Mouse (Mus musculus): ENCODE results near the gene Plgrkt.
"Not testable (repeated sequence)": the region's sequence is repeated elsewhere in the genome, so short reads cannot be mapped to it uniquely, and the experiment has no call there.

The Plgrkt gene

DNA sequence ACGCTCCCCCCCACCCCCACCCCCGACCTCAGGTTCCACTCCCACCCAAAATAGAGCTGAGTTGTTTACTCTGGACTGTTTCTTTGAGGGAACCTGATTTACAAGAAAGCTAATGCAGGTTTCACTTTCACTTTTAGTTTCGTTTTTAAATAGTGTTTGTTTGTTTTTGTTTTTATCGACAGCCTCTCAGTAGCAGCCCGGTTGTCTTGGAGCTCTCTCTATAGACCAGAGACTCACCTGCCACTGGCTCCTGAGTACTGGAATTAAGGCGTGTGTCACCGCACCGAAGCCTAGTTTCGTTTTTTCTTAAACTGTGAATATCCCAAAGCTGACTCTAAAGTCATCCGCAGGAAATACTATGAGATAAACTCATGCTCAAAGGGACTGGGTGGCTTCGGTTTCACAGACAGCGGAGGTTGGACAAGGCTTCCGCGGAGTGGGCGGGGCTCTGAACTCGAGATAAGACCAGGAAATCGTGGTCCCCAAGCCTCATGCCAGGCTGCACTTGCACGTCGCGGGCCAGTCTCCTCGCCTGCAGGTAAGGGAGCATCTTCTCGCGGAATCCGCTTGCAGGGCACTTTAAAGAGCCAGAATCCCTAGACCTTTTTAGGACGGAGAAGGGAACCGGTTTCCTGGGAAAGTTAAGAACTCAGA is at the start of gene Plgrkt, which contains the start of gene Cd274:
Gene Plgrkt (minus strand): TSS at position 422 of the 654 bp plus-strand sequence.
Gene Cd274 (plus strand): TSS at position 487 of the 654 bp plus-strand sequence.
- peak; percentile 43 for DNase-seq (ENCODE audit: extremely low spot score, low spot score)

DNA sequence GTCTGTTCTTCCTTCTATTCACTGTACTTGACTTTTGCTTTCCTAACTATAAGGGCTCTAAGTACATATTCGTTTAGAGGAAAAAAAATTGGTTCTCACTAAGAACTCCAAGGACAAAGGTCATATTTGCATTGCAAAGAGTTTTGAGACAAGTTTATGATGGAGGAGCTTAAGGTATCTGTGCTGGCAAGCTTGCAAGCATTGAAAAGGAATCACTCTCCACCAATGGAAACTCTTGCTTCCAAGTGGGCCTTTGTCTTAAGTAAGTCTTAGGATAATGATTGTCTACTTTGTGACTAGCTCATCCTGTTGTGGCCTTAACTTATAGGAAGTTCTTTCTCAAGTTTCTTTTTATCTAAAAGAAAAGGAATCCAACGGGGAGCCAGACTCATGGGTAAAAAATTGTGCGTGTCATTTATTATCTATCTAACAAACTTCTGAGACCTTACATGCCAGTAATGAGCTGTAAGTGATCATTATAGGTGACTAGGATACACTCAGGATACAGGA is 49.3 kb upstream of the Plgrkt start:
- no peak for DNase-seq (ENCODE audit: extremely low spot score, low spot score)

DNA sequence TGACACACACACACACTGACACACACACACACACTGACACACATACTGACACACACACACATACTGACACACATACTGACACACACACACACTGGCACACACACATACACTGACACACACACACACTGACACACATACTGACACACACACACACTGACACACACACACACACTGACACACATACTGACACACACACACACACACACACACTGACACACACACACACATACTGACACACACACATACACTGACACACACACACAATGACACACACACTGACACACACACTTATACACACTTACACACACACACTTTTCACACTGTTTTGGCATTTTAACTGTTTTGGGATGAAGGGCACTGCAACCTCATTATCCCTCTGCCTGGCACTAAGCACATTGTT is 47.7 kb upstream of the Plgrkt start:
- not testable (repeated sequence) for DNase-seq (ENCODE audit: extremely low spot score, low spot score)

DNA sequence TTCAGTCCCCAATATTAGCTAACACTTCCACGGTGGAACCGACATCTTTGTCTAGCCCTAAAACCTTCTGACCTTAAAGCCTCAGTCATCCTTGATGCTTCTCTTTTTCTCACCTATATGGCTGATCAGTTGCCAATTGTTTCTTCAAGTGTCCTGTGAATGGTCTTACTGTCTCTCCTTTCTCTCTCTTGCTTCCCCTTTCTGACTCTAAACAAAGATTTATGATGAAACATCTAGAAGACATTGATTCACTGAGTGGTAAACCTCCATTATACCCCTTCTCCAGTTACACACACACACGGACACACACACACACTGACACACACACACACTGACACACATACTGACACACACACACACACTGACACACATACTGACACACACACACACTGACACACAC is 47.3 kb upstream of the Plgrkt start:
- DNase-seq (ENCODE audit: extremely low spot score, low spot score), result no peak

DNA sequence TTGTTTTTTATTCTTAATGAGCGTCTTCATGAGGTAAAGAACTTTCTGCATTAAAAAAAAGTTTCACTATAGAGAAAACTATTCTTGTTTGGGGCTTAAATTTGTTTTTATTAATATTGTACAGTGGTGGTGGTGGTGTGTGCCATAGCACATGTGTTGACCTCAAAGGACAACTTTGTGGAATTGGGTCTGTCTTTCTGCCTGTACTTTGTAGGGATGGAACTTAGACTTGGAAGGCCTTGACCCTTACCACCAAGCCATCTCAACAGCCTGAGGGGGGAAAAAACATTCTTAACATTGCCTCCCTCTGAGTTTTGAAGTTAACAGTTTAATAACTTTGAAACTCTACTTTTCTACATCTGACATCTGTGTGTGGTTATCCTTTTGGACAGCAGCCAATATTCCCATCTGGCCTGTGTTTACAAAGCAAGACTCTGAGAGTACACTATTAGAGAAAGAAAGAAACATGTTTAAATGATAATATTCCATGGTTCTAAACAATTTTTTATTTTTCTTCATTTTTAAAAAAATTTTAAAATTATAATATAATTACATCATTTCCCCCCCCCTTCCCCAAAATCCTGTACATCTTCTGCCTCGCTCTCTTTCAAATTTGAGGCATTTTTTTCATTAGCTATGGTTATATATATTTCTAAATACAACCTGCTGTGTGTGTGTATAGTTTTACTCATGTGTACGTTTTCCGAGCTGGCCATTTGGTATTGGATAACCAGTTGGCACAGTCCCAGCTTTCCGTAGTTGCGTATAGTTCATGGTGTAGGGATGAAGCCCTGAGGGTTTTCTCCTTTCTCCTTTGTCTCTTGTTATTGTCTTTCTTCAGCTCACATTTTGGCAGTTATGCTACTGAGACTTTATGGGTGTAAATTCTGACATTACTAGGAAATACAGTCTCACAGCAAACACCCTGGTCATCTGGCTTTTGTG is 45.6 kb upstream of the Plgrkt start:
- DNase-seq (ENCODE audit: extremely low spot score, low spot score), result no peak

DNA sequence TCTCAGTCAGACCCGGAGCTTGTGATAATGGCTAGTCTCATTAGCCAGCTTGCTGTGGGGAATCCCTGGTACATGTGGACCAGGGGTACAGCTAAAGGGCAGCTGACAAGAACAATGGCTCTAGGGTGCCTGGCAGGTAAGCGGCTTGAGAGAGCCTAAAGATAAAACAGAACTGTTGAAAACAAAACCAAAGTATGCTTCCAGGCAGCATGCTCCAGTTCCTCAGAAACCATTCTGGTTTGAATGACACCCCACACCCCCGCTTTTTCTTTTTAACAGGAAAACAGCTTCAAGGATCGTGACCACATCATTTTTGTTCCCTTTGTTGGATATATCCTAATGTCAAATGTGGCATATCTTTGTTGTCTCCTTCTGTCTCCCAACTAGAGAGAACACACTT is 43.4 kb upstream of the Plgrkt start, which contains the start of gene Pdcd1lg2:
Gene Pdcd1lg2 (plus strand): TSS at position 301 of the 400 bp plus-strand sequence.
- no peak for DNase-seq (ENCODE audit: extremely low spot score, low spot score)

DNA sequence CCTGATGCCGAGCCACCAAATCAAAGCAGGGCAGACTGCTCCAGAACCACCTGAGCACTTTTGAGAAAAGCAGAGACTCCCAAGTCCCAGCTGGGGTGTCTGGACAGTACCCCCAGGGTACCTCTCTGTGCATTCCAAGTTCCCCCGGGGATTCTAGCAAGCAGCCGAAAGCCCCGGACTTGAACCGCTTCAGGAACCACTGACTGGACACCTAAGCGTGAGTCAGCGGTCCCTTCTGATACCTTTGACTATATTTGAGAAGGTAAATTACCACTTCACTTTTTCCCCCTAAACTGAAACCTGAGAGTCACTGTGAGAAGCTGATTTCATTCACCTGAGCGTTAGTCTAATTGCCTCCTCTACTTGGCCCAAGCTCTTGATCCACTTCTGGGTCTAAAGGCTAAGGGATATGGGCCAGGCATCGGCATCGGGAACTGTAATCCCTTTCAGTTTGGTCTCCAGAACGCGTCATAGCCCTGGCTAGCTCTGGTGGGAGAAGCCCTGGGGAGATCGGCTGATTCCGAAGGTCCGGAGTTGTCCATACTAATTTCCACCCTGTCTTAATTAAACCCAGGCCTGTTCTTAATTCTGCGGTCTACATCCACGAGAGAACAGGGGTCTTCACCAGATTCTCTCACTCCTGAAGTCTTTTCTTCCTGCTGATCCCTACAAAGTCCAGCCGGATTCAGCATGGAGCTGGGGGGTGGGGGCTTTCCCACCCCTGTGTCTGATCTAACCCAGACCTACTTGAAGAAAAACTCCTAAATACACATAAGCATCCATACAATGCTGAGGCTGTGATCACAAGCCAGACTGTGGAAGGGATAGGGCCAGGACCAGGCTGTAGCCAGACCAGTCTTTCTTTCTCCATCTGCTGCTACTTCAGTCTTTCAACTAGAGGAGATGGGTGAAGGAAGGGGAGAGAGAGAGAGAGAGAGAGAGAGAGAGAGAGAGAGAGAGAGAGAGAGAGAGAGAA is 39.1 kb upstream of the Plgrkt start:
- no peak for DNase-seq (ENCODE audit: extremely low spot score, low spot score)

DNA sequence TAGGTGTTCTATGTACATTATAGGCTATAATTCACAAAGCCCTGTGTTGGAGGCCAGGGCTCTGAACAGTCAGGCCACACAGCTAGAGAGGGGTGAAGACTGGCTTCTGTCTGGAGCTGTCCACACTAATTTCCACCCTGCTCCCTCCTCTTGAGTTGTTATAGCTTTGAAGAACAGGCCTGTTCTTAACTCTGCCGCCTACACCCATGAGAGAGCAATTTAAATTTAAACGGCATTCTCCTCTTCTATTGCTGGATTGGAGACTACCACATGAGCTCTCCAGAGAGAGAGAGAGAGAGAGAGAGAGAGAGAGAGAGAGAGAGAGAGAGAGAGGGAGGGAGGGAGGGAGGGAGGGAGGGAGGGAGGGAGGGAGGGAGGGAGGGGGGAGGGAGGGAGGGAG is 38.2 kb upstream of the Plgrkt start:
- DNase-seq (ENCODE audit: extremely low spot score, low spot score), result no peak

DNA sequence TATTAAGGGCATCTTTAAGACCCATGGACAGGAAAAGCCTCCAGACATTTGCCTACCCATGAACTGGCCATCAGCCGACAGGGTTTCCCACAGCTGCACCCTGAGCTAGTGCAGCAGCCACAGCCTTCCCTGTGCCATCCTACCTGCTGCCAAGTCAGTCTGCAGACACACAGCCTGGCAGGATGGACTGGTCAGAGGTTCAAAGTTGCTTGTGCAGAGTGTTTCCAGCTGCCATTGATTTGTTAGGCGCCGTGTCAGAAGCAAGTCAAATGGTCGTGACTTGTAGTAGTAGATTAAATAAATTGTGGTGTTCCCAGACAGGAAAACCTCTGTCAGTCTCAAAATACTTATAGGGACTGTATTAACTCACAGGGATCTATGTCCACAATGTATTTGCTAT is 36.1 kb upstream of the Plgrkt start:
- DNase-seq (ENCODE audit: extremely low spot score, low spot score), result no peak

DNA sequence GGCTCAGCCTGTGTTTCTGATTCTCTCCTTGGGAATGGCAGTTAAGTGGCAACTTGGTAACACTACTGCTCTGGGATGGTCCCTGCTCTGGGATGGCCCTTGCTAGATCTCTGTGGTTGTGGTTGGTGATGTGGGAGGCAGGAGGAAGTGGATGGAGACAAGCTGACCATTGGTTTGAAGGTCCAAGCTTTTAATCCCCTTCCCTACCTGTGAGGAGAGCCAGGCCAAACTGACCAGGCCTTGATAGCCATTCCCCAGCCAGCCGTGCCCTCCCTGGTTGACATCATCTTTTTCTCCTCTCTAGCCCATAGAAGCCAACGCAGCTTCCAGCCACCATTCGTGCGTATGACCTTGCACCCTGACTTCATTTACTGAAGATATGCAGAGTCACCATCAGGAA is 35.4 kb upstream of the Plgrkt start:
- no peak for DNase-seq (ENCODE audit: extremely low spot score, low spot score)

DNA sequence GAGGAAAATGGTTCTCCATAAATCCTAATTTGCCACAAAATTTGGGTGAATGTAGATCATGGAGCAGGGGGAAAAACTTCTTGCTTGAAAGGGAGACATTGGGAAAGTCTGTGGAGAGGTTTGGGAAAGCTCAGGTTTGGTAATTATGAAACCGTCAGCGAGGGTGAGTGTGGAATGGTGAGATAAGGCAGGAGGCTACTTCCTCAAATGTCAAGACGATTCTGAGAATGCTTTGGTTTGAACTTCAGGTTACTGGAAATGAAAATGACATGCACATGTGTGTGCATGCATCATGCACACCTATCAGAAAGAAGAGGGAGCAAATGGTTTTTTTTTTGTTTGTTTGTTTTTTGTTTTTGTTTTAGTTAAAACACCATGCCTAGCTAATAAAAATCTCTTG is 33.3 kb upstream of the Plgrkt start:
- DNase-seq (ENCODE audit: extremely low spot score, low spot score), result no peak

DNA sequence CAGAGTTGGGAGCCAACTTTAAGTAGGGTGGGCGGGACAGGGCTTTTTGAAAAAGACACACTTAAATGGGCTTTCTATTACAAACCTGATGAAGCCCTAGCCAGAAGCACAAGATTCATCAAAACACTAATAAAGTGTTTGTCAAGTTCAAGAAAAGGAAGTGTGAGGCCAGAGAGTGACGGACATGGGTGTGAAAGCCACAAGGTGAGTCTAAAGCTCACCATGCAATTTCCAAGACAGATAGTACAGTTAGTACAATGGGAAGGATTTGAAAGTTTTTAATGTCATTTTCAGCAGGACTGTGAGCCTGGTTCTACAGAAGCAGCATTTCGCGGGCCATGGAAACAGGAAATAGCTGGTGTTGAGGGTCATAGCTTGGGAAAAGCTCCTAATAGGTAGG is 32.6 kb upstream of the Plgrkt start:
- no peak for DNase-seq (ENCODE audit: extremely low spot score, low spot score)

DNA sequence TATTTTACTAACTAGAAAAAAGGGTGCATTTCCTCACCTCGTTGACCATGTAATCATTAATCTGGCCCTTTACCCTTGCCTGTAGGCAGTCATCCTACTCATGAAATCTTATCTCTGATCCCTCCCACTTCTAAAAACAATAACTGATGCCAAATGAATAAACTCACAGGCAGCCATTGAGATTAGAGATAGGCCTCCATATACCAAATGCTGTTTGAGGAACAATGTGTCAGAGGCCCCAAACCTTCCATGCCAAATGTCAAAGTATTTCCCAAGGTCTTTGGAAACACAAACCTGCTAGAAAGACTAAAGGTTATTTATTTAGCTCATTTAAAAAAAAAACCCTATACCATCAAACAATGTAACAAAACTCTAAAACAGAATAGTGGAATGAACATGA is 29.2 kb upstream of the Plgrkt start:
- DNase-seq (ENCODE audit: extremely low spot score, low spot score), result no peak

DNA sequence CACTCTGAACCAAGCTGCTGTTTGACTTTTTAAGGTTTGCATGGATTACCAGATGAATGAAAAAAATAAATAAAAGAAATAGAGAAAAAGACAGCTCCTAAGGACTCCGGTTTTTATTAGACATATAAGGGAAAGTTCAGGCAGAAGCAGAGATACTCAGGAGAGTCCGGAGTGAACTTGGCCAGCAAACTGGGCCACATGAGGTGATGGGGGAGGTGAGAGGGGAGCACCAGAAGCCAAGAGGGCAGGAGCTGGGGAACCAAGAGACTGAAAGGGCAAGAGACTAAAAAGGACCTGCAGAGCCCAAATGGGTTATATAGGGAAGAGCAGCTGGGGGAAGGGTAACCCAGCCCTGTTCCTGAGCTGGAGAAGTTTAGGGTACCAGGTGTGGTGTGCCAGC is 27.5 kb upstream of the Plgrkt start:
- DNase-seq (ENCODE audit: extremely low spot score, low spot score), result no peak

DNA sequence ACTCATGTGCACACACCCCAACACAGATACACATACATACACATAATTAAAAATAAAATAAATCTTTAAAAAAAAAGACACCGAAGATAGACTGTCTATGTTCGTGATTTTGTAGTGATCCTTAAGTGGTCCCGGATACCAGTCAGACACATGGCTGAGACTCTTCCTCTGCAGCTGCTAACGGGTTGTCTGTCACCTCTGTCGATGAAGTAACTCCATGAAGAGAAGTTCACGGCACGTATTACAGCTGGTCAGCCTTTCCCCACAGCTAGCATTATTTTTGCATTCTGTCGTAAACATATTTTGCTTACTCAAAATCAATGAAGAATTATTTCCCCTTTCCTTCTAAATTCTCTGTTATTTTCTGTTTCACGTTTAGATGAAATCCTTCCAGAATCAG is 26.1 kb upstream of the Plgrkt start:
- DNase-seq (ENCODE audit: extremely low spot score, low spot score), result no peak

DNA sequence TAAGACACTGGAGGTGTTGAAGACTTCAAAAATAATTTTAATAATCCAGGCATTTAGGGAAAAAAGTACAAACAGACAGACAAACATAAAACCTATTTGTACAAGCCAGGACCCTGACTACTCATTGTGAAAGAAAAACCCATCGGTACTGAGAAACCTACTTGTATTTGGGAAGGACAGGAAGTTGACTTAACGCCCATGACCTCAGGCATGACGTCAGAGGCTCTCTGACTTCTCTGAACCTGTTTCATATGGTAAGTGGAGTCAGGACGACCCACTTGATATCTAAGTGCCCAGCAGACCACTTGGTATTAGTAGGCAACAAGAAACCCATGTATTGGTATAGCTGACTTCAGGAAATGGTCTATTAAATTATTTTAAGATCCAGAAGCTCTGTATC is 24.1 kb upstream of the Plgrkt start:
- no peak for DNase-seq (ENCODE audit: extremely low spot score, low spot score)

DNA sequence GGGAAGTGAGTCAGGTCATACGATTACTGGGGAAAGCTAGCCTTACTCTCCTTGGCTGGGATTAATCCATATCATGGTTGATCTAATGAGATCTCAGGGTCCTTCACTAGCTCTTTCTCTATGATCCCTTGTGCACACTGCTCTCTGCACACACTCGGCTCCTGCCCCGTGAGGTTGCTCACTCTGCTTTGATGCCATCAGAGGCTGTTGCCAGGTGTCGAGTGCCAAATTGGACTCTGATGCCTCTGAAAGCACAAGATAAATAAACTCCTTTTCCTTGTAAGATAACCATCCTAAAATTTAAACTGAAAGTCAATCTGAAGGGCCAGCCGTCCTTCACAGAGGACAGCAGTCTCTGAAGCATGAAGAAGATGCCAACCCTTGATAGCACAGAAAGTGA is 23.3 kb upstream of the Plgrkt start:
- no peak for DNase-seq (ENCODE audit: extremely low spot score, low spot score)

DNA sequence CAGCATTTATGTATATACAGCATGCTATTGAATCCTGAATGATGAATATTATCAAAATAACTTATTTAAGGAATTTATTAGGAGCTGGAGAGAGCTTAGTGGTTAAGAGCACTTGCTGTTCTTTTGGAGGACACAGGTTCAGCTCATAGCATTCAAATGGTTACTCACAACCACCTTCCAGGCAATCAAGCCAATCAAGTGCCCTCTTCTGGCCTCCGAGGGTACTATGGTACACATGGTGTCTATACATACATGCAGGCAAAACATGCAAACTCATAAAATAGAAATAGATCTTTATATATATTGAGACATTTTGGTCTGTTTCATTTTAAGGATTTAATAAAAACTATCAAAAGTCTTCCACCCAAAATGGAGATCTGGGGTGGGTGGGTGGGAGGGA is 21.6 kb upstream of the Plgrkt start:
- no peak for DNase-seq (ENCODE audit: extremely low spot score, low spot score)

DNA sequence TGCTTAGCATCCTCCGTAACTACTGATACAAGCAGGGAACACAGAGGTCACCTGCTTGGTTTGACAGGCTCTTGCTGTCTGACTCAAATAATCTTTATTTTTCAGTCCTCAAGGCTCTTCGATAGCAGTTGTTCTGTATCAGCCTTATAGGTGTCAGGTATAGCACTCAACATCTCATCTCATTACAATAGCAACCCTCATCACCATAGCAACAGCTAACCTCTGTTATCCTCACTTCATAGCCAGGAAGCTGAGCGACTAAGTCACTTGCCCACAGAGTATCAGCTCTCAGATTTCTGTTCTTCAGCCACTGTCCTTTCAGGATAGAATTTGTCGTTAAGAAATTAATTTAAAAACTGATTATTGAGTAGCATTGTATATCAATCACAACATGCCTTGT is 18.6 kb upstream of the Plgrkt start:
- DNase-seq (ENCODE audit: extremely low spot score, low spot score), result no peak

DNA sequence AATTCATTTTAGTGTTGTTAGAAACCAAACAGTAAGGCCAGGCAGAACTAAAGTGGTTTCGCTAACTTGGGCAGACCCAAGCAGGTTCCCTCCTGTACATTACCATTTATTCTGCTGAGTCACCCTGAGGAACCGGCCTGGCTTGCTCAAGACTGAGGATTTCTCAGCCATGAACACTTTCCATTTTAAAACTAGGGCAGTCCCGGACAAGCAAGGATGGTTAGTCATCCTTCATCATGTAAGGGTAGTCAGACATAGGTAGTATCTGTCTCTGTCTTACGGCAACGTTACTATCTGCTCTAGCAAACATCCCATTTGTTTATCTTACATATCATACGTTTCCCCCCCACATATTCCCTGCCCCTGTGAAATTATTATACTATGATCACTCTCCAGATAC is 17.8 kb upstream of the Plgrkt start:
- no peak for DNase-seq (ENCODE audit: extremely low spot score, low spot score)

DNA sequence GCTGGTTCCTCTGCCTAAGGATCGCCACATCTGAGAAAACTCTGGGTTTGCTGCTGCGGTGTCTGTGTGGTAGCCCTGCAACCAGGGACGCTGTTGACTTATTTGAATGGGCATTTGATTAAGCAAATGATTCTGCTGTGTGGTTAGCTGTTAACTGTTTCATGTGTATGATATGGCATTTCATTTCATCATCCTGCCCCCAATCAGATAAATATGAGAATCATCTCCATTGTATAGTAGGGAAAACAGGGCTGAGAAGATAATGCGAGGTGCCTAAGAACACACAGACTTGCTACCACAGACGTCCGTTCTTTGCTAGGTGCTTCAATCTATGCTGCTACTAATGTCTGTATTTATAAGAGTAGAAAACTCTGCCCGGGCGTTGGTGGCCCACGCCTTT is 17.2 kb upstream of the Plgrkt start:
- DNase-seq (ENCODE audit: extremely low spot score, low spot score), result no peak

Data from neural tube, embryonic 10.5 days (tissue).